Mouse (Mus musculus): Measurements from ENCODE around the gene Spn. TPM values are rescaled to one million over a fixed set of nuclear protein-coding genes. Genes with fewer than 3 reads are reported as not detected.

The Spn gene
- polyA plus RNA-seq (2012; rRNA removed; ENCODE audit: low replicate concordance) = 2.0 and 2.7 TPM in 2 replicates

DNA sequence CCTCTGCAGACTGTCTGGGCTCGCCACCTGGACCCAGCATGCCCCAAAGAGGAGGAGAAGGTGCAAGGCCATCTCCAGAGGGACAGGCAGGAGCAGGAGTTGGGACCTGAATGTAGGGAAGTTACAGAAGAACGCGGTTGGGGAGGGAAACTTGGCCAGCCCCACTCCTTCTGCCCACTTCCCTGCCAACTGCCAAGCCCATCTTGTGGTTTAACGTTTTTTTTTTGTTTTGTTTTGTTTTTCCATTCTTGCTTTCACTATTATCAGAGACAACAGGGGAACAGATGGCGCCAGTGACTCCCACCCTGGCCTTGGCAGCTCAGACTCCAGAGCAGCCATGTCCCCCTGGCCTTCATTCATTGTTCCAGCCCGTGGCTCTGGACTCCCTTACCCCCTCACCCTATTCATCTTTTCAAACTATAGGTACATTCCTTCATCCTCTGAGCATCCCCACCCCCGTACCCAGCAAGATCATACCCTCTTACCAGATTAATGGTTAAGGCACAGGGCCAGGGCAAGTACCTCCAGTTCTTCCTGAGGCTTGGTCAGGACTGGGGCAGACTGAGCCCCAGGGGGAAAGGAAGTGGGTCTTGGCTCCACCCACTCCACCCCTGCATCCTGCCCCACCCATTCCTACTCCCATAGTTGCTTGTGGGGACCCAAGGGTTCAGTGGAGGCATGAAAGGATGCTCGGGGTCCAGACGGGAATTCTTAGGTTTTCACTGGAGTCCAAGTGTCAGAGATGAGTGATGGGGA lies at the start of gene Spn:
TSS of gene Spn (minus strand) at position 562 of the 756 bp plus-strand sequence.

DNA sequence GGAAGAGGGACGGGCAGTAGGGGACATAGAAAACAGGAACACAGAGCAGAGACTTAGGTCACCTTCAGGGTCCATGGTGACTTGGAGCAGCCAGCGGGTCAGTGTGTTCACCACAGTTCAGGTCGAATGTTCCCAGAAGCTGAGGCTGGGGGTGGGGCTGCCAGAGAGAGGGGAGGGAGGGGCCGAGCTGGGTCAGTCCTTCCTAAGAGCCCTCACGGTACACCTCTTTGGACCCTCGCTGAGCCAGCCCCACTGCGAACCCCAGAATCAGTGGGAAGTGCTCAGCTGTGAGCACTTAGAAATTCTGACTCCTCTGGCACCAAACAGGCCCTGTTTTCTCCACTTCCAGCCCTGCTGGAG lies 15.7 kb downstream of the Spn start, which contains the start of gene Qprt:
TSS of gene Qprt (minus strand) at position 316 of the 360 bp plus-strand sequence.

DNA sequence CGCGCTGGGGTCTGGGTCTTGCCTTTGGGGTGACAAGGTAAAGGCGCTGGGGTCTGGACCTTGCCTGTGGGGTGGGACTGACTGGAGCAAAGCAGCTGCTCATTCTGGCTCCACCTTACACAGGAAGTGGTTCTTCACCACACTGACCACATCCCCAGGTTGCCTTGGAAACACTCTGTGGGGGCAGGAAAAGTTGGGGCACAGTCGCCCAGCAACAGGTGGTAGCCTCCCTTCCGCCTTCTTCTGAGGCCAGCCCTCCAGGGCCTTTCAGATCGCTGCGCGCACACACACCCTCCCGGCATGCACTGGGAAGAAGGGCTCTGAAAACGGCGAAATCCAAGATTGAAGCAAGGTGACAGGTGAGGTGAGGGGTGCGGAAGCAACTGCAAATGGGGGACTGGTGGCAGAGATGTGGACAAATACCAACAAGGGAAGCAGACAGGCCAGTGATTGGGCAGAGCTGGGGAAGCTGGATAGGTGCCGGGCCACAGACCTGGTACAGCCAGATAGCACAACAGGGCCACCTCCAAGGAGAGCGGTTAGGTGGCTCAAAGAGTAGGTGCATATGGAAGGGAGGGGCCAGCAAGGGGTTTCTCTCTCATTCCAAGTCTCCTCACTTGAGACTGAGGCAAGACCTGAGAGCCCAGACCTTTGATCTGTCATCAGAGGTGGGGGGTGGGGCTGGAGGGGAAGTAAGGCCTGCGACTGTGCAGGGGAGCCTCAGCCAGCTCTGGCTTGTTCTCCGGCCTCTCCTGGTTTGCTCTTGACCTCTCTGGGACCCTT lies 46.3 kb downstream of the Spn start, which contains the start of gene AI467606:
TSS of gene AI467606 (plus strand) at position 246 of the 783 bp plus-strand sequence.

DNA sequence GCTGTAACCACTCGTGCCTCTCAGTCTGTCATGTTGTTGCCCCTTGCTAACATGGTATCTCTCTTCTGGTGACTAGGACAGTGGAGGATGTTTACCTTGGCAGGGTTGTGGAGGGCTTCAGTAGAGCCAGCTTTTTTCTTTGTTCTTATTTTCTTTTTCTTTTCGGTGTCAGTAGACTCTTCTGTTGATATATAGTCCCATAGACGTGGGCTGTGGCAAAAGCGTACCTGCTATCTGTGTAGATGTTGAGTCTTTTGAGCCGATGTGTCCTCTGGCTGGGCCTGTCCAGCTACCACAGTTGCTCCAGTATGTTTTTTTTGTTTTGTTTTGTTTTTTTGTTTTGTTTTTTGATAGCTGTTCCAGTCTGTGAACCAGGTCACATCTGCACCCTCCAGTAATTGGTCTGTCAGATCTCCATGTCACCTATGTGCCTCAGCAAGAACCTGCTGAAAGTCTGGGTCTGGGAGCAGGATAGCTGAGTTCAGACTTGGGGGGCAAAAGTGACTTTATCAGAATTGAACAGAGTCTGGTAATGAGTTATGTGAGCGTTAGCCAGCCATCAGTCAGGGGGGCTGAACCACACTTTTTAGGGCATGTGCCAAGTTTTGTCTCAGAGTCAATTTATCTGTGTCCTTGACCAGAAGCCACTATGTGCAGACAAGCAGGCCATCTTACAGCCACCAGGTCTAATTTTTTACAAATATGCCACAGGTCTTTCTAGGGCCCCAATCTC lies 50.2 kb downstream of the Spn start, which contains the start of gene Zg16:
TSS of gene Zg16 (minus strand) at position 51 of the 733 bp plus-strand sequence.

Other genes starting within 250 kb of the Spn start
- 203 and 206 TPM in 2 replicates for gene Tmem219, start 214.9 kb downstream of the Spn start, polyA plus RNA-seq (2012; rRNA removed; ENCODE audit: low replicate concordance)
- 13.9 and 20.5 TPM in 2 replicates for gene Kctd13, start 208.9 kb downstream of the Spn start, polyA plus RNA-seq (2012; rRNA removed; ENCODE audit: low replicate concordance)
- gene Asphd1, start 188.2 kb downstream of the Spn start, polyA plus RNA-seq (2012; rRNA removed; ENCODE audit: low replicate concordance) = 0.30 and 0.55 TPM in 2 replicates
- 1.6 and 2.2 TPM in 2 replicates for gene Sez6l2, start 187.3 kb downstream of the Spn start, polyA plus RNA-seq (2012; rRNA removed; ENCODE audit: low replicate concordance)
- 215 and 466 TPM in 2 replicates for gene Cdipt, start 161.9 kb downstream of the Spn start, polyA plus RNA-seq (2012; rRNA removed; ENCODE audit: low replicate concordance)
- gene Cdiptos, start 161.7 kb downstream of the Spn start, polyA plus RNA-seq (2012; rRNA removed; ENCODE audit: low replicate concordance) = 0.09 and 0.42 TPM in 2 replicates
- gene Mvp, start 123.2 kb downstream of the Spn start, polyA plus RNA-seq (2012; rRNA removed; ENCODE audit: low replicate concordance) = 193 and 250 TPM in 2 replicates
- gene Pagr1b, start 121.3 kb downstream of the Spn start, polyA plus RNA-seq (2012; rRNA removed; ENCODE audit: low replicate concordance) = 2.4 TPM in 1 of 2 replicates, not detected in the other
- 1.5 TPM in 1 of 2 replicates, not detected in the other for gene Pagr1a, start 120.5 kb downstream of the Spn start, polyA plus RNA-seq (2012; rRNA removed; ENCODE audit: low replicate concordance)
- gene Gm42742, start 116.7 kb downstream of the Spn start, polyA plus RNA-seq (2012; rRNA removed; ENCODE audit: low replicate concordance) = 19.5 and 23.9 TPM in 2 replicates
- 4.2 and 5.7 TPM in 2 replicates for gene Prrt2, start 116.6 kb downstream of the Spn start, polyA plus RNA-seq (2012; rRNA removed; ENCODE audit: low replicate concordance)
- gene Maz, start 110.8 kb downstream of the Spn start, polyA plus RNA-seq (2012; rRNA removed; ENCODE audit: low replicate concordance) = 288 and 667 TPM in 2 replicates
- 3.9 and 4.4 TPM in 2 replicates for gene Kif22, start 95.4 kb downstream of the Spn start, polyA plus RNA-seq (2012; rRNA removed; ENCODE audit: low replicate concordance)
- gene Zg16, start 50.5 kb downstream of the Spn start, polyA plus RNA-seq (2012; rRNA removed; ENCODE audit: low replicate concordance) = 1,613 and 5,119 TPM in 2 replicates
- gene AI467606, start 46.5 kb downstream of the Spn start, polyA plus RNA-seq (2012; rRNA removed; ENCODE audit: low replicate concordance) = 24.0 and 31.4 TPM in 2 replicates
- 0.43 and 0.95 TPM in 2 replicates for gene Qprt, start 15.6 kb downstream of the Spn start, polyA plus RNA-seq (2012; rRNA removed; ENCODE audit: low replicate concordance)
- 10.0 and 13.1 TPM in 2 replicates for gene Cd2bp2, start 58.2 kb upstream of the Spn start, polyA plus RNA-seq (2012; rRNA removed; ENCODE audit: low replicate concordance)
- 29.8 and 44.7 TPM in 2 replicates for gene Tbc1d10b, start 70.6 kb upstream of the Spn start, polyA plus RNA-seq (2012; rRNA removed; ENCODE audit: low replicate concordance)
- 0.38 TPM in 1 of 2 replicates, not detected in the other for gene Mylpf, start 71.1 kb upstream of the Spn start, polyA plus RNA-seq (2012; rRNA removed; ENCODE audit: low replicate concordance)
- gene Zfp553, start 95.2 kb upstream of the Spn start, polyA plus RNA-seq (2012; rRNA removed; ENCODE audit: low replicate concordance) = 6.9 and 8.4 TPM in 2 replicates
- gene Sept1, start 95.3 kb upstream of the Spn start, polyA plus RNA-seq (2012; rRNA removed; ENCODE audit: low replicate concordance) = 14.1 and 28.9 TPM in 2 replicates
- 76.9 and 173 TPM in 2 replicates for gene Zfp771, start 106.5 kb upstream of the Spn start, polyA plus RNA-seq (2012; rRNA removed; ENCODE audit: low replicate concordance)
- 74.2 and 77.1 TPM in 2 replicates for gene Dctpp1, start 122.9 kb upstream of the Spn start, polyA plus RNA-seq (2012; rRNA removed; ENCODE audit: low replicate concordance)
- gene Sephs2, start 136.2 kb upstream of the Spn start, polyA plus RNA-seq (2012; rRNA removed; ENCODE audit: low replicate concordance) = 49.0 and 105 TPM in 2 replicates
- 3.7 and 5.6 TPM in 2 replicates for gene Itgal, start 158.4 kb upstream of the Spn start, polyA plus RNA-seq (2012; rRNA removed; ENCODE audit: low replicate concordance)
- gene Zfp768, start 207.8 kb upstream of the Spn start, polyA plus RNA-seq (2012; rRNA removed; ENCODE audit: low replicate concordance) = 54.7 and 77.2 TPM in 2 replicates
- gene Zfp747, start 238.2 kb upstream of the Spn start, polyA plus RNA-seq (2012; rRNA removed; ENCODE audit: low replicate concordance) = 15.0 and 20.1 TPM in 2 replicates
- 5.3 and 6.4 TPM in 2 replicates for gene 9130019O22Rik, start 249.3 kb upstream of the Spn start, polyA plus RNA-seq (2012; rRNA removed; ENCODE audit: low replicate concordance)

Data from duodenum, adult 2 months (tissue).